Mouse (Mus musculus): ENCODE results near the gene Il1b. TPM values are rescaled to one million over a fixed set of nuclear protein-coding genes. Genes with fewer than 3 reads are reported as not detected.

The Il1b gene
- 100 to 1,000 TPM; 385 to 472 TPM for total RNA-seq (2023)

DNA sequence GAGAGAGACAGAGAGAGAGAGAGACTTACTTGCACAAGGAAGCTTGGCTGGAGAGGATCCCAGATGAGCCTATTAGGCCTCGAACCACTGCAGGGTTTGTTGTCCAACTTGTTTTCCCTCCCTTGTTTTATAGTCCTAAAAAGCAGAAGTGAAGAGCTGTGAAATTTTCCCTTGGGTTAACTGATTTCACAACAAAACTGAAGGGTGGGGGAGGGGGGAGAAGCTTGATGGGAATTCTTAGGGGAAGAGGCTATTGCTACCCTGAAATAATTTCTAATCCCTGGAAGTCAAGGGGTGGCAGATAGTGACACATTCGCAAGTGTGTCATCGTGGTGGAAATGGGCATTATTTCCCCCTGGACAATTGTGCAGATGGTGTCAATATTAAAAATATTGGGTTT is at the start of gene Il1b:
Gene Il1b, minus strand, starts transcription at position 101 of the 400 bp plus-strand sequence.

Other genes starting within 250 kb of the Il1b start
- 1 to 10 TPM; 6.3 to 9.1 TPM for gene Chchd5, start 241.4 kb downstream of the Il1b start, total RNA-seq (2023)
- gene Slc20a1, start 172.4 kb downstream of the Il1b start, total RNA-seq (2023): 100 to 1,000 TPM; 148 to 216 TPM
- 10 to 100 TPM; 31.4 to 35.0 TPM for gene Ckap2l, start 73.9 kb downstream of the Il1b start, total RNA-seq (2023)
- not detected for gene Il1a, start 61.2 kb downstream of the Il1b start, total RNA-seq (2023)
- not detected for gene F830045P16Rik, start 165.5 kb upstream of the Il1b start, total RNA-seq (2023)
- gene Sirpa, start 221.7 kb upstream of the Il1b start, total RNA-seq (2023): 100 to 1,000 TPM; 370 to 385 TPM

All from neutrophil, adult 83 days (primary cell).